In the genomic region with DNA sequence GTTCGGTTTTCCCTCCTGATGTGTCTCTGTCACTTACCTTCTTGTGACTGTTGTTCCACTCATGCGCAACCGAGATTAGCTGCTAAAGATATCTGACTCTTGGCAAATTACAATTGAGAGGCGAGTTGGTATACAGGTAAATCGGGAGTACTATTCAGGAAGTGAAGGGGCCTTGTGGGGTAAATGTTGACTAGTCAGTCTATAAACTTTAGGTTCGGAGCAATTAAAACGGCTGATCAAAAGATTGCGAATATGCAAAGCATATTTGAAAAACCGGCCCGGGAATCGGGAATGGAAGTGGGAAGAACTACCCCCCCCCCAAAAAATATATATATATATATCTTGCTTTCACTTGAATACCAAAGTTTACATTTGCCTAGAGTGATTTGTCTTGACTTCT, we compare ENCODE assay signal across 8 mouse cellular contexts. TPM values are rescaled to one million over a fixed set of nuclear protein-coding genes. Genes with fewer than 3 reads are reported as not detected.
DNase-seq lines count a peak whose midpoint lies in the region; ATAC-seq and TF ChIP-seq lines count a peak whose summit lies in the region.

A gene (minus strand): TSS at position 101 of the 400 bp plus-strand sequence.

- no peak within 1 kb of the TSS for H3K27ac ChIP-seq in heart, embryonic 11.5 days (ENCODE audit: low read depth, low read length)
- H3K27ac ChIP-seq in ES-E14 (ENCODE audit: insufficient read depth, low read depth, low read length, poor library complexity, severe bottlenecking) = no peak within 1 kb of the TSS
- H3K27ac ChIP-seq in forebrain, postnatal 0 days (ENCODE audit: low read depth, low read length) = peak within 1 kb of the TSS; percentile 83
- H3K27ac ChIP-seq in liver, embryonic 11.5 days (ENCODE audit: low read depth, low read length) = no peak within 1 kb of the TSS; the same call in 1 of the 2 replicates

- no peak for TF ChIP-seq CTCF in forebrain, postnatal 0 days (IDR thresholded peaks at IDR 0.05; ENCODE audit: low read depth)

- H3K9ac ChIP-seq in heart, embryonic 11.5 days (ENCODE audit: low read depth, low read length) = peak within 1 kb of the TSS; percentile 79
- peak within 1 kb of the TSS; percentile 77 for H3K9ac ChIP-seq in ES-E14 (ENCODE audit: insufficient read depth, low read depth, low read length, poor library complexity, severe bottlenecking)
- H3K9ac ChIP-seq in forebrain, postnatal 0 days = peak within 1 kb of the TSS; percentile 98
- peak within 1 kb of the TSS; percentile 68 for H3K9ac ChIP-seq in liver, embryonic 11.5 days (ENCODE audit: low read depth, low read length)

- WGBS in heart, embryonic 11.5 days (ENCODE audit: insufficient replicate concordance) = 51% methylated on average over 11 of the region's 11 CpGs
- WGBS in forebrain, postnatal 0 days = 43% methylated on average over 11 of the region's 11 CpGs
- 56% methylated on average over 11 of the region's 11 CpGs for WGBS in liver, embryonic 11.5 days

- peaks cover 6% of the 10 kb centered on the region for H3K4me1 ChIP-seq in heart, embryonic 11.5 days (ENCODE audit: control insufficient read depth, insufficient read depth, low read length)
- H3K4me1 ChIP-seq in ES-E14 (ENCODE audit: control insufficient read depth in 2 of 2, insufficient read depth in 2 of 2, low read length in 2 of 2, poor library complexity in 1 of 2) = no peaks in the 10 kb centered on the region
- peaks cover 8% of the 10 kb centered on the region; the same call in 1 of the 2 replicates for H3K4me1 ChIP-seq in forebrain, postnatal 0 days (ENCODE audit: insufficient read depth)
- H3K4me1 ChIP-seq in liver, embryonic 11.5 days (replicated peaks; ENCODE audit: control insufficient read depth, insufficient read depth, low read length) = peaks cover 2% of the 10 kb centered on the region; the same call in 1 of the 2 replicates

- H3K4me2 ChIP-seq in heart, embryonic 11.5 days = peak within 1 kb of the TSS; percentile 96
- H3K4me2 ChIP-seq in forebrain, postnatal 0 days (ENCODE audit: low read depth) = peak within 1 kb of the TSS; percentile 86
- H3K4me2 ChIP-seq in liver, embryonic 11.5 days = peak within 1 kb of the TSS; percentile 94

- peaks cover 5% of the 10 kb centered on the region; the same call in 1 of the 2 replicates for H3K27me3 ChIP-seq in heart, embryonic 11.5 days (ENCODE audit: control insufficient read depth, insufficient read depth, low read length)
- no peaks in the 10 kb centered on the region for H3K27me3 ChIP-seq in forebrain, postnatal 0 days (ENCODE audit: insufficient read depth, low read length)
- H3K27me3 ChIP-seq in liver, embryonic 11.5 days (replicated peaks; ENCODE audit: control insufficient read depth, insufficient read depth, low read length) = no peaks in the 10 kb centered on the region

- H3K9me3 ChIP-seq in heart, embryonic 11.5 days (replicated peaks; ENCODE audit: control insufficient read depth, low read length) = no peaks in the 10 kb centered on the region
- no peaks in the 10 kb centered on the region for H3K9me3 ChIP-seq in ES-E14 (ENCODE audit: control insufficient read depth, insufficient read depth, low read depth, low read length)
- H3K9me3 ChIP-seq in forebrain, postnatal 0 days (ENCODE audit: low read length) = no peaks in the 10 kb centered on the region
- H3K9me3 ChIP-seq in liver, embryonic 11.5 days (ENCODE audit: control insufficient read depth, low read length) = no peaks in the 10 kb centered on the region

- no peak for ATAC-seq in heart, embryonic 11.5 days (replicated peaks; ENCODE audit: insufficient number of reproducible peaks, low FRiP score, low TSS enrichment)
- ATAC-seq in forebrain, postnatal 0 days = no peak
- ATAC-seq in liver, embryonic 11.5 days (replicated peaks; ENCODE audit: low FRiP score) = no peak

- H3K4me3 ChIP-seq in heart, embryonic 11.5 days (ENCODE audit: low read depth, low read length) = peak within 1 kb of the TSS; percentile 89
- peak within 1 kb of the TSS; percentile 83 to 84 for H3K4me3 ChIP-seq in ES-E14 (ENCODE audit: insufficient read depth in 1 of 2, low read depth in 1 of 2, low read length in 2 of 2, poor library complexity in 1 of 2, severe bottlenecking in 1 of 2)
- H3K4me3 ChIP-seq in forebrain, postnatal 0 days (ENCODE audit: low read depth, low read length) = peak within 1 kb of the TSS; percentile 97
- H3K4me3 ChIP-seq in liver, embryonic 11.5 days (ENCODE audit: low read depth, low read length) = peak within 1 kb of the TSS; percentile 75

- H3K36me3 ChIP-seq in heart, embryonic 11.5 days (ENCODE audit: control insufficient read depth, insufficient read depth, low read length) = no peaks in the 10 kb centered on the region
- no peaks in the 10 kb centered on the region for H3K36me3 ChIP-seq in ES-E14 (ENCODE audit: control insufficient read depth, insufficient read depth, low read length, poor library complexity, severe bottlenecking)
- H3K36me3 ChIP-seq in forebrain, postnatal 0 days (ENCODE audit: insufficient read depth) = no peaks in the 10 kb centered on the region
- H3K36me3 ChIP-seq in liver, embryonic 11.5 days (ENCODE audit: control insufficient read depth, insufficient read depth, low read length) = no peaks in the 10 kb centered on the region

- no peak for DNase-seq in heart, adult 9 months (ENCODE audit: low spot score in 2 of 2)
- no peak for DNase-seq in ES-E14 (ENCODE audit: low read depth, low spot score)
- no peak for DNase-seq in forebrain, postnatal 0 days
- no peak for DNase-seq in liver, embryonic 11.5 days (ENCODE audit: low spot score)
- no peak for DNase-seq in right cerebral cortex, postnatal 25 days
- no peak for DNase-seq in gastrocnemius, postnatal 25 days
- no peak for DNase-seq in cerebellum, adult 9-10 months

- in situ Hi-C loops in ES-E14 (cut with MboI; ENCODE audit: low sequenced_read_pairs in 2 of 2, unreplicated experiment in 2 of 2) = no loop called here

TF ChIP-seq in ES-E14, 5 proteins besides CTCF, POLR2A, EP300 and RAD21:
- TF ChIP-seq HCFC1 (IDR thresholded peaks at IDR 0.05; ENCODE audit: borderline replicate concordance, insufficient read depth, low read length) (no peak), MAFK (IDR thresholded peaks at IDR 0.05; ENCODE audit: insufficient read depth, low read depth, low read length) (no peak), CHD2 (IDR thresholded peaks at IDR 0.05; ENCODE audit: low read depth, low read length) (no peak)

RNA-seq across cellular contexts. Expression of the gene that starts here (rescaled TPM):
- polyA plus RNA-seq in heart, embryonic 11.5 days (2014; fragmentation: Nextera tagmentation; extraction: Ambion mirVana) = 2.4 and 2.7 TPM in 2 replicates
- total RNA-seq in ES-E14 (2012; rRNA removed) = 0.76 and 0.95 TPM in 2 replicates
- 38.7 and 45.7 TPM in 2 replicates for total RNA-seq in forebrain, postnatal 0 days (2014; rRNA removed)
- polyA plus RNA-seq in forebrain, postnatal 0 days (2015; fragmentation: Nextera tagmentation; extraction: Ambion mirVana) = 38.3 and 49.3 TPM in 2 replicates
- 2.2 and 2.9 TPM in 2 replicates for polyA plus RNA-seq in liver, embryonic 11.5 days (2014; fragmentation: Nextera tagmentation; extraction: Ambion mirVana)
- total RNA-seq in gastrocnemius, postnatal 25 days (2021) = under 1 TPM; 0.10 to 0.24 TPM

Comparison
In these comparisons a context has a peak if more than half of its experiments do, and no peak if none do; other contexts are left out.
1. RNA of the gene that starts here (total RNA-seq): 38.7 to 45.7 TPM in forebrain, postnatal 0 days; 0.76 to 0.95 TPM in ES-E14 and 0.10 to 0.24 TPM in gastrocnemius, postnatal 25 days; every median in the first group is over 10 times any median in the second.
2. Peak in every context shown above with its lines, with median percentiles within 50 percentile points of each other: H3K4me2 ChIP-seq, H3K4me3 ChIP-seq and H3K9ac ChIP-seq.